Mouse (Mus musculus) spleen, postnatal 10 days (tissue): ENCODE results near the gene Myo10.
A peak's percentile ranks its signal among the peaks of the same experiment; 100 is the strongest.

ENCODE experiments used
- DNase-seq, 2 experiments: peaks; one replicate each; pipeline ENCODE4 v3.0.0; 2021 to 2022; ENCODE audit warnings: low spot score in 2 of 2

Myo10 gene

DNA sequence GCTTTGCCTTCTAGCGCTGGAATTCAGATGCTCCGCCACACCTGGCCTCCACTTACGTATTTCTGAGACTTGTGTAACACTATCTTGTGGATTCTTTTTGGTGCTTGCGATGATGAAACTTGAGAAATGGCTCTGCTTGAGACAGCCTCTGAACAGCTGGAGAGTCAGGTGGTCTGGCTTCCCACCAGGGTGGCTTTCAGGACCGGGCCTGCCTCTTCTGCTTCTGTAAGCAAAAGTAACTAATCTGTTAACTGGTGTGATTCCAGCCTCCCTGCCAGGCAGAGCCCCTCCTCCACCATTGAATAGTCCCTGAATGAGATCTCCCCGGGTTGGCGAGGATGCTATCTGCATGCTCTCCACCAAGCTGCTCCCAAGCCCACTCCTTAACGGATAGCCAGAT lies 140.0 kb downstream of the Myo10 start:
- no peak for DNase-seq

DNA sequence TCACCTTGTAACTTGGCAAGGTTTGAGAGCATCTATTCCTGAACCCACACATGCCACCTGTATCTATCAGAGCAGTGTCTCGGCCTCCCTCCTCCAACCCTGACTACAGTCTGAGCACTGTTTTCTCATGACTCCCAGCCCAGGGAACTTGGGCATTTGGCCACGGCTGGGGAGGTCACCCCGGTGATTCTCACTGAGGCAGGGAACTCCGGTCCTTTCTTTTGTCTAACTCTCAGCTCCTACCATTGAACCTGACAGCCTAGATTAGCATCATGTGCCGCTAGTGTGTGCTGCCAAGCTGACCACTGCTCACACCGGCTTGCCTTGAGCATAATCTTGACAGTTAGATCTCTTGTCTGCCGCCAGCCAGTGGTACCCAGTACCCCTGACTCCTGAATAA lies 140.8 kb downstream of the Myo10 start:
- DNase-seq: no peak

DNA sequence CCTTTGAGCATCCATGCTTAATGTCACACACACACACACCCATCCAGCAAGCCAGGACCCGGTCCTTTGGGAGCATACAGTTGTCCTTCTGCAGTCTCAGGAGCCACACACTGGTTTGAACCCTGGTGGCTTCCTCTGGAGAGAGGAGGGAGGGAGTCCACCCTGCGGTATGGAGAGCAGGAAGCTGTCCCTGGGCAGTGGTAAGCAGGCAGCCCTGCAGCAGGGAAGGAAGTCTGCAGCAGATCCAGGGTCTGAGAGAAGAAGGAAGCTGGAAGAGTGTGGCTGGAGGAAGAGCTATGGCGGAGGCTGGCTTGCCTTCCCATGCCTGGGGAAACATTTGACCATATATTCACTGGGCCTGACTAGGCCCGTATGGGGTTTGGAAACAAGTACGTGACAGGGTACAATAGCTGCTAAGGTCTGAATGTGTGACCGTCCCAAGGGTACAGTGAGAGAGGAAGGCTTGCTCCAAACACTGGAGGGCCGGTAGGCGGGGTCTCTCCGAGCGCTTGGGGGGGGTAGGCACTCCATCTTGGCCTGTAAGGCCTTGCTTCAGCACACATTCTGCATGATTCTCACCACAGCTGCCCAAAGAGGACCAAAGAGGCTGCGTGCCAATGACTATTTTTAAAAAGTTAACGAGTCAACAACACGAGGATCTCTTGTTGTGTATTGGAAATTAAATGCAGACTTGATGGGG lies 142.5 kb downstream of the Myo10 start:
- DNase-seq: no peak

DNA sequence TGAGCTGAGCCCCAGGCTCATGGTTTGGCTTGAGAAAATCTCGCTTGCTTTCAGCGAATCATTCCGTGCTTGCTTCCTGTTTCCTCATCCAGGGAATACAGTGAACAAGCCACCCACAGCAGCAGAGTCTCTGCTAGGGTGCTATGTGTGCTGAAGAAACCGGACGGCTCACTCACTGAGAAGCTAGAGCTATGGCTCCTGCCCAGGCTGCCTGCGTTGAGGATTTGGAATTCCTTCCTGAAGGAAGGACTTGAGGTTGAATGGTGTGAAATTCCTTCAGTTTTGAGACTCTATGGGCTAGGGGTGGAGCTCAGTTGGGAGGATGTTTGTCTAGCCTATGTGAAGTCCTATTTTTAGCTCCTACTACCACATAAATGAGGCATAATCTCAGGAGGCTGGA lies 145.5 kb downstream of the Myo10 start:
- DNase-seq: no peak

DNA sequence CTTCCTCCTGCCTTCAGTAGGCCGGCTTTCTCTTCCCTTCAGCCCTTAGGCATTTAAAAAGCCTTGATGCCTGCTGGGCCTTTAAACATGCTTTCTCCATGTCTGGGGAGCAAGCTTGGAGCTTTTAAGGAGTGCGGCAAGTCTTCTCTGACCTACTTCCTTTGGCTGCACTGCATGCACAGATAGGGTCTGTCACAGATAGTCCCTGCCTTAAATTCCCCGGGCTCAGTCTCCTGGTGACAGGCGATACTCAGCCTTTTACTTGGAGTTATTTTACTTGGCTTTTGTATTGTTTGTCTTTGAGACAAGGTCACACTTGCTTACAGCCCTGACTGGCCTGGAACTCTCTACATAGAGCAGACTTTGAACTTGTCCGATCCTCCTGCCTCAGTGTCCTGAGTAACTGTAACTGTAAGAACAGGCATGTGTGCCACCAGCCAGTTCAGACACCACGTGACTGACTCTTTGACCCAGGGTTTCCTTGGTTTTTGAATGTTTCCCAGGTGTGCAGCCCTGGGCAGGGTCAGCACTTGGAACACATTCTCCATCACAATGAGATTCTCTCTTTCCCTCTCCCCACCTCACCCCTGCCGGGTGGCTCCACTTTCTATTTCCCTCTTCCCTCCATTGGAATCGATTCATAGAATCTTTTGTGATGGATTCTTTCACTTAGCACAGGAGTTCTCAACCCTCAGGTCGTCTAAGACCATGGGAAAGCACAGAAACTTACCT lies 147.4 kb downstream of the Myo10 start:
- DNase-seq: no peak

DNA sequence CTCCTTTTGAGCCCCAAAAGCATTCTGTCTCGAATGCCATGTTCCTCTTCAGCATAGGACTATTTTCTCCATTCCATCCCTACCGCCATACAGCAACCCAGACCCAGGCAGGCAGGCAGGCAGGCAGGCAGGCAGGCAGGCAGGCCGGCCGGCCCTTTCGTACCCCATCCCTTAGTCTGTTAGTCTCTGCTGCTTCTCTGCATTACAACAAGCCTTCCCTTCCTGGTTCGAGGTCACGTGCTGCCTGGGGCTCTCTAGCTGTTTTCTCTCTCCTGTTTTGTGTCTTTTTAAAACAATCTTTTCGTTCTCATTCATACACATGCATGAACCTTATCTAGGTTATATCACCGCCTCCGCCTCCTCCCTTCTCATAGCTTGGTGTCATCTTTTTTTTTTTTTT lies 149.5 kb downstream of the Myo10 start:
- DNase-seq: no peak

DNA sequence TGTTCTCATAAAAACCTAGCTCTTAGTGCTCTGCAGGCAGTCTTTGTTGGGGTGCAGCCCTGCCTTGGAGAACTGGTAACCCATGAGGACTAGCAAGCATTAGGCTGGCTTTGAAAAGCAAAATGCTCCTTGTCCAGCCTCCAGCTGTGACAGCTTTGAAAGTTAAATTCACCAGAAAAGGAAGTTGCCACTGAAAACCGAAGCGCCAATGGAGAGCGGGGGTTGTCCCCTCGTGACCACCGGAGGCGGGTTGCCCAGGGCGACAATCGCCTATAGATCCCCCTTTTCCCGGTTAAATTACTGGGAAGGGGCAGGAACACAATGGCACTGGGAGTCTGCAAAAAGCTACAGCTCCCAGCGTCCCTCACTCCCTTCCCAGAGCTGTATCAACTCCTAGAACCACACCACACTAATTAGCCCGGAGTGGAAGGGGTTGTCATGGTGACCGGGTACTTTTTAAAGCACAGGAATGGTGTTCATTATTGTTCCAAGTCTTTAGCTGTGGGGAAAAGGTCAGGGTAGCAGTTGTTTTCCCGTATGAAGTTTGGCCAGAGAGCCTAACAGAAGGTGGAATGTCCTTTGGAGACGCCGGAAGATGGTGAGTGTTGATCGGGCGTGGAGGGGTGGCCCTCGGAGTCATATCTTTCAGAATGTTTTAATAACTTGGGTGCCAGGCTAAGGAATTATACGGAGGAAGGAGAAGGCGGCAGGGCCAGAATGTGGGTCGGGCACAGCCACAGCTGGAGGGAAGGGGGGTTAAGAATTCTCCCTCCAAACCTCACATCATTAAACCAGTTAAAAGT lies 151.6 kb downstream of the Myo10 start:
- DNase-seq: peak; percentile 13 to 49

DNA sequence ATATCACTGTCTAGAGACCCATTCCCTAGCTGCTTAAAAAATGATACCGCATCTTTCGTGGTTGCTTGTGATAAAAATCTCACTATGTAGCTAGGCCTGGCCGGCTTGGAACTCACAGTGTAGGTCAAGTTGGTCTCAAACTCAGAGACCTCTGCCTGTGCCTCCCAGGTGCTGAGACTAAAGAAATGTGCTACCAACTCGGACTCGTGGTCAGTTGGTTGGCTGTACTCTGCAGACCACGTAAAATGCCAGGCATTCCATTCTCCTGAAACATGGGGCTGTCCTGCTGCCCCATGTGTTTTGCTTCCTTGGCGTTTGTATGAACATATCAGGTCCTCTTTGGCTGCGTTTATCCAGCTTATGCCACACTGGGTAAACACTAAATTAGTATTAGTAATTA lies 156.6 kb downstream of the Myo10 start:
- no peak for DNase-seq

DNA sequence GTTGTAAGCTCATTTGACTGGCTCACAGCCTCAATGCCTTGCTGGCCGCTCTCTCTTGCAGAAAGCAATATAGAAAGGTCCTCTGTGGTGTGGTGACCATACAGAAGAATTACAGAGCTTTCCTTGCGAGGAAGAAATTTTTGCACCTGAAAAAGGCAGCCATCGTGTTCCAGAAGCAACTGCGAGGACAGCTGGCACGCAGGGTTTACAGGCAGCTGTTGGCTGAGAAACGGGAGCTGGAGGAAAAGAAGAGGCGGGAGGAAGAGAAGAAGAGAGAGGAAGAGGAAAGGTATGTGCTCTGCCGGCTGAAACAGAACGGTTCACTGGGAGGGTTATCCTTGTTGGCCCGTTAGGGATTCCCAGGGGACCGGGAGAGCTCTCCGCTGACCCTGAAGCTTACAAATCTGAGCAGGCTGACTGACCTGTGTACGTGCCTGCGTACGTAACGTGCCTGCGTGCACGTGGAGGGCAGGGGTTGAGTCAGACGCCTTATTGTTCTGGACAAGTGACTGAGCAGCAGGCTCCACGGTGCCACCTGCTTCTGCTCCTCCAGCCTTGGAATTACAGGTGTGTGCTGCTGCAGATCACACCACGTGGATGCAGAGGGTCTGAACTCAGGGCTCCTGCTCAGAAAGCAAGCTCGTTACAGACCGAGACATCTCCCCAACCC lies 157.3 kb downstream of the Myo10 start:
- DNase-seq: no peak

DNA sequence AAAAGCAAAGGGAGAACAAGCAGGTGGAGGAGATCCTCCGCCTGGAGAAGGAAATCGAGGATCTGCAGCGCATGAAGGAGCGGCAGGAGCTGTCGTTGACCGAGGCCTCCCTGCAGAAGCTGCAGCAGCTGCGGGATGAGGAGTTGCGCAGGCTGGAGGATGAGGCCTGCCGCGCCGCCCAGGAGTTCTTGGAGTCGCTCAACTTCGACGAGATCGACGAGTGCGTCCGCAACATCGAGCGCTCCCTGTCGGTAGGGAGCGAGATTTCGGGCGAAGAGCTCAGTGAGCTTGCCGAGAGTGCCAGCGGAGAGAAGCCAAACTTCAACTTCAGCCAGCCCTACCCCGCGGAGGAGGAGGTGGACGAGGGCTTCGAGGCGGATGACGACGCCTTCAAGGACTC lies 158.7 kb downstream of the Myo10 start:
- no peak for DNase-seq

DNA sequence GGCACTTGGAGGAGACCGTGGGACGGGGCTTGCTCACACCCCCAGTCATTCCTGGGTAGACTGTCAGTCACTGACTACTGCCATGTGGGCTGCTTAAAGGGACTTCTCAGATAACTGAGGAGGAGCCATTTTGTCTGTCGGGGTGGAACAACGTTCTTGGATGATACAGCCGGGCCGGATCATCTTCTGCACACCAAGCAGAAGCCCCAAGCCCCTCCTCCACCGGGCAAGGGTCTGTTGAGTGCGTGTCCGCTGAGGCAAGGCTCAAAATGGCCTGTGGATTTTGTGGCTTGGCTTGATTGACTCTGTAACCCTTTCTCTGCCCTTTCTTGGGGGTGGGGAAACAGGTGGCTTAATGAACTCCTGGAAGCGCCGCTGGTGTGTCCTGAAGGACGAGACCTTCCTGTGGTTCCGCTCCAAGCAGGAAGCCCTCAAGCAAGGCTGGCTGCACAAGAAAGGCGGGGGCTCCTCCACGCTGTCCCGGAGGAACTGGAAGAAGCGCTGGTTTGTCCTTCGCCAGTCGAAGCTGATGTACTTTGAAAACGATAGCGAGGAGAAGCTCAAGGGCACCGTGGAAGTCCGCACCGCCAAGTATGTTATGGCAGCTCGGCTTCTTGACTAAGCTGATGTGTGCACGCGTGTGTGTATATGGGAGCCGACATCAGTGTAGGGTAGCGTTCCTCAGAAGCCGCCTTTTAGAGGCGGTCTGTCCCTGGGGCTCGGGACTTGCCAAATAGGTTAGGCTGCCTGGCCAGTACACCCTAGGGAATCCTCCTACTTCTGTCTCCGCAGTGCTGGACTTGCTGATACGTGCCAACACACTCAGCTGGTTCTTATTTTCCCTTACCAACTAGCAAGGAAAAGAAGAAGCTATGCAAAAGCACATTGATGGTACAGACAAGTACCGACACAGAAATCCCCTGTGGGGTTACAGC lies 163.4 kb downstream of the Myo10 start:
- DNase-seq: no peak

DNA sequence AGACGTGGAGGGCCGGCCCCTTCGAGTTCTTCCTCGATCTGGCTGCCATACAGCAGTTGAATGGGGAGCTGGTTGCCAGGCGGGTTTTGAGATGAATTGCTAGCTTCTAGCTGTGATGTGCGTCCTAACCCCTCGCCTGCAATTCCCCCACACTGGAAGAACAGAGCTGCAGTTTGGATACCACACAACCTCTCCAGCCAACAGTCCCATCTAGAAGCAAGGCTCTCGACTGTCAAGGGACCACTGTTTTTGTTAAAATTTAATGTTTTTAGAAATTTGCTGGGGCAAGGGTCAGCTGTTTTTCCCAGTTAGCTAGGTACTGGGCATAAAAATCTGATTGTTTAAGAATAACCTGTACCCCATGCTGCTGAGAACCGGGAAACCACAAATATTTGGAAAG lies 165.1 kb downstream of the Myo10 start:
- no peak for DNase-seq

DNA sequence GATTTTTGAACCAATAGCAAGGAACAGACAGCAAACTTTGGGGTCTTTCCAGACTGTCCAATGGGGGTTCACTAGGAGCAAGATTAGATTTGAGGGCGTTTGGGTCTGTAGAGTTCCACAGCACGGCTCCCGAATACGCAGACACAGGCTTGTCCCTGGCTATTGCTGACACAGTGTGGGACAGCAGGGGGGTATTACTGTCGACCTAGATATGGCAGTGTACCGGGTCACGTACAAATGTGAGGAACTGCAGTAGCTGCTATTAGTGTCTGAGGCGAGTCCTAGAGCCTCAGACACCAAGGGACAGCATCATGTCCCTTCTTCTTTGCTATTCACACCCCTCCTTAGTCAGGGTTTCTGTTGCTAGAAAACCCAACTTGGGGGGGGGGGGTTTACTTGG lies 165.6 kb downstream of the Myo10 start:
- no peak for DNase-seq

DNA sequence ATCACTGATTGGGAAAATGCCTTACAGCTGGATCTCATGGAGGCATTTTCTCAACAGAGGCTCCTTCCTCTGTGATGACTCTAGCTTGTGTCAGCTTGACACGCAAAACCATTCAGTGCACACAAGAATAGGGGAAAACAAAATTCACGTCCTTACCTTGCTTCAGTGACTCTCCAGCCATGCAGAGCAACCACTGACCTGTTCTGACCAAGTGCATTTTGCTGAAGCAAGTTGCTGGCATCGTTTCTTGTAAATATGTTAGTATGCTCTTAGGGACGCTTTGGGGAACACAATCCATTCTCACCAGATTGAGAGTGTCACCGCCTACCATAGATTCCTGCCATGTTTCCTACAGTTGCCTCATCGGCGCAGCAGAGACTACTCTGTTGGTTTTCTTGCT lies 166.2 kb downstream of the Myo10 start:
- no peak for DNase-seq

DNA sequence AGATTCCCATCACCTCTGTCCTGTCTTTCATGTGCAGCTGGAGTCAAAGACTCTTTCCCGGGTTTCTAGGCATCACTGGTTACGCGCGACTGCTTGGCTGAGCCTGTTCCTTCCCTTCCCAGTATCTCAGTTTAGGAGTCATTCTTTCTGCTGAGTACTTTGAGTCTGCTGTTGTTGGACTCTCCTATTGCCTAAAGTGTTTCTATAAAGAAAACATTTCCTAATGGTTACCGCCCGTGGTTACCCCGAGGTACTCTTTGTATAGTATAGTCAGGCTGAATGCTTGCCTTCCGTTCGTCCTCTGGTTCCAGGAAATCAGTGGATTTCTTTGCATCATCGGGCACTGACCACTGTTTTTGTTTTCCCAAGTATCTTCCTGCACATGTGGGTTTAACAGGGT lies 166.9 kb downstream of the Myo10 start:
- no peak for DNase-seq

DNA sequence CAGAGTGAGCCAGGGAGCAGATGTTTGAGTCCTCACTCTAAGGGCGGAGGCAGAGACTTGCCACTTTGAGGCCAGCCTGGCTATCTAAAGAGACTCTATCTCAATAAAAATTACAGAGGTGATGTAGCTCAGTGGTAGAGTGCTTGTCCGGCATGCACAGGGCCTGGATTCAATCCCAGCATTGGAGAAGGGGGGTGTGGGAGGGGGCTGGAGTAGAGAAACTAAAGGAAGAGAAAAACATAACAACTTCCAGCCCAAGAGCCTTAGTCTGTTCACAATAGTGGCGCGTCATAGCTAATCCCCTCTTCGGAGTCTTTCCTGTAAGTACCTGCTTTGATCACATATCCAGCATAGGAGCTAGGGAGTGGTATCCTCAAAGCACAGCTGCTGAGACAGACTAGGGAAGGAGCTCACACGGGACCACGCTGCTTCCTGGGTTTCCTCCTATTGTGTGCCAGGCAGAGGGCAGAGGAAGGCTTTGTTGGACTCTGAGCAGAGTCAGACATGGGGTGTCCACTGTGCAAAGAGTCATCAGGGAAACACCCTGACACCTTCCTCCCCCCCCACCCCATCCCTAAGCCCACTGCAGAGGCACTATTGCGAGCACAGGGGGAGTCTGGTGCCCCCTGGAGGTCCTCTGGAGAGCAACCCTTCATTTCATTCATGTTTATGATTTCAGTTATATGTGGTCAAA lies 169.5 kb downstream of the Myo10 start:
- DNase-seq: no peak

DNA sequence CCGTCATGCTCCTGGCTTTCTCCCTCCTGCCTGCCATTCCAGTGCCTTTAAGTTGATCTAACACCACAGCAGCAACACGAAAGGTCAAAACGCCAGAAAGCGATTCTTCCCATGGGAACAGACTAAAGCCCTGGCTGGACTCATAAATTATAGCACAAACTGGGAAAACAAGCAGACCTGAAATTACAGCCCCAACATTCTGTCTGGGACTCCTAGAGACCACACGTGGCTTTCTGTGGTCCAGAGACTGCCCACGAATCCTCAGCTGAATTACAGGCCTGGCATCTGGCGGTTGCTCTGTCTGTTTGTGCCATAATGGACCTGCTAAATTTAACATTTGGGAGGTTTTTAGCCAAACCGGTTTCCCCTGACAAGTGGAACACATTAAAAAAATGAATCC lies 171.8 kb downstream of the Myo10 start:
- DNase-seq: no peak

DNA sequence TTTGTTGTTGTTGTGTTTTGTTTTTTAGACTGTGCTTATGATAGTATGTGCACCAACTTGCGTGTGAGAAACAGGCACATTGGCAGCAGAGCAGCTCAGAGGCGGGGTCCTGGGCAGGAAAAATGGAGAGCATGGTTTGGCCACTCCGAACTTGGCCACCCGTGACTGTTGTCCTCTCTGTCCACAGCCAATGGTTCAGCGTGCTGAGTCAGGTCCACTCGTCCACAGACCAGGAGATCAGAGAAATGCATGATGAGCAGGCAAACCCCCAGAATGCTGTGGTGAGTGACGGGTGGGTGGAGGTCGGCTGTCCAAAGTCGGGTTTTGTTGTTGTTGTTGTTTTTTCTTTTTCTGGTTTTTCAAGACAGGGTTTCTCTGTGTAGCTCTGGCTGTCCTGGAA lies 173.2 kb downstream of the Myo10 start:
- DNase-seq: no peak

DNA sequence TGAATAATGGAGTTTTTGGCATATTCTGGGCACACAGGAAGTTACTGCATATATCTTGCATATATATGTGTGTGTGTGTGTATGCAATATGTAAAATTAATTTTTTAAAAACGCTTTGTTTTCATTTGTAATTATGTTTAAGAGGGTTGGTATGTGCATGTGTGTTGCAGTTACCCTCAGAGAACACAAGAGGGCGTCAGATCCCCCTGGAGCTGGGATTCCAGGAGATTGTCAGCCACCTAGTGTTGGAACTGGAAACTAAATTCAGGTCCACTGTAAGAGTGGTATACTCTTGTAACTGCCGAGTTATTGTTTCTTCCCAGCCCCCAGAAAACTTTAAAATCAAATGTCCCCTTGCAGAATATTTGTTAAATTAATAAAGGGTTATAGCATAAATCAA lies 174.0 kb downstream of the Myo10 start:
- DNase-seq: no peak

DNA sequence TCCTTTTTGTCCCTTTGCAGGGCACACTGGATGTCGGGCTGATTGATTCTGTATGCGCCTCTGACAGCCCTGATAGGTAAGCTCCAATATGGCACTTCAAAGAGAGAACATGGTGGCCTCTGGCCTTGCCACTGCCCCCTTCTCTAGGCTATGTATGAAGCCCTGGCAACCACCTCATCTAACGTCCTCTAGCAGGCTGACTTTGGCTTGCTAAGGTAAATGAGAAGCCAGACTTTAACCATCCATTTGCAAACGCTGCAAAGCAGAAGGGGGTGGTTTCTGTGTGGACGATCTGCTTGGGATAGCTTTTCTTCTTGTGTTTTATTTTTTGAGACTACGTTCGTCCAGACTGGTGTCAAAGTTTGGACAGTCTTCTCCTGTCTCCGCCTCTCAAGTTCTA lies 174.9 kb downstream of the Myo10 start:
- no peak for DNase-seq

DNA sequence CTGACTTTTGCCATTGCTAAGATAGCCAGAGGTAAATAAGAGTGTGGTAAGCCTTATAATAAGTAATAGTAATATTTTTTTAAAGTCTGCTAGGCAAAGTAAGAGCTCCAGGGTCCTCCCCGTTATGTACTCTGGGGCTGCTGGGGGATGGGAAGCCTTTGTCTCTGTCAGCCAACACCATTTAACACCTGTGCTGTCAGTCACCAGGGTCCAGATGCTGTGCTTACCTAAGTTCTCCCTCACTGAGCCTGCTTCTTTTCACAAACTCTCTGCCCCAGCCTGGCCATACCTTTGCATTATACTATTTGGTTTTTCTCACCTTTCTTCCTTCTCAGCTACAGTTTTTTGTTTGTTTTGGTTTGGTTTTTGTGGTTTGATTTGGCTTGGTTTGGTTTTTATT lies 175.6 kb downstream of the Myo10 start:
- no peak for DNase-seq
